Mouse (Mus musculus): ENCODE results near the gene 2310034G01Rik.
A peak's percentile ranks its signal among the peaks of the same experiment; 100 is the strongest.

The 2310034G01Rik gene

GRCm38 (mm10) chr19:46314872-46315742, 35.0 kb downstream of the 2310034G01Rik start:
- peak; percentile 58 to 63 for DNase-seq (ENCODE audit: low spot score in 2 of 2)

GRCm38 (mm10) chr19:46314151-46314601, 35.9 kb downstream of the 2310034G01Rik start:
- peak in 1 of 2 experiments; percentile 30 for DNase-seq (ENCODE audit: low spot score in 2 of 2)

- peak in 1 of 2 experiments; percentile 1 for DNase-seq (ENCODE audit: low spot score in 2 of 2)
Measured at GRCm38 (mm10) chr19:46313591-46313990, 36.5 kb downstream of the 2310034G01Rik start.

GRCm38 (mm10) chr19:46313116-46313515, 37.0 kb downstream of the 2310034G01Rik start:
- DNase-seq (ENCODE audit: low spot score in 2 of 2) = no peak

- peak in 1 of 2 experiments; percentile 2 for DNase-seq (ENCODE audit: low spot score in 2 of 2)
Measured at GRCm38 (mm10) chr19:46312566-46312965, 37.5 kb downstream of the 2310034G01Rik start.

GRCm38 (mm10) chr19:46311341-46311740, 38.8 kb downstream of the 2310034G01Rik start:
- no peak for DNase-seq (ENCODE audit: low spot score in 2 of 2)

- no peak for DNase-seq (ENCODE audit: low spot score in 2 of 2)
Measured at GRCm38 (mm10) chr19:46310312-46310865, 39.7 kb downstream of the 2310034G01Rik start.

- no peak for DNase-seq (ENCODE audit: low spot score in 2 of 2)
Measured at GRCm38 (mm10) chr19:46309651-46310305, 40.3 kb downstream of the 2310034G01Rik start.

- DNase-seq (ENCODE audit: low spot score in 2 of 2) = peak; percentile 73 to 82
Measured at GRCm38 (mm10) chr19:46308706-46309435, 41.2 kb downstream of the 2310034G01Rik start.

GRCm38 (mm10) chr19:46308303-46308702, 41.8 kb downstream of the 2310034G01Rik start:
- peak in 1 of 2 experiments; percentile 1 for DNase-seq (ENCODE audit: low spot score in 2 of 2)

- DNase-seq (ENCODE audit: low spot score in 2 of 2) = no peak
Measured at GRCm38 (mm10) chr19:46307781-46308180, 42.3 kb downstream of the 2310034G01Rik start.

- peak in 1 of 2 experiments; percentile 0 for DNase-seq (ENCODE audit: low spot score in 2 of 2)
Measured at GRCm38 (mm10) chr19:46306751-46307289, 43.3 kb downstream of the 2310034G01Rik start.

GRCm38 (mm10) chr19:46306268-46306610, 43.9 kb downstream of the 2310034G01Rik start:
- DNase-seq (ENCODE audit: low spot score in 2 of 2) = no peak

- peak; percentile 93 to 94 for DNase-seq (ENCODE audit: low spot score in 2 of 2)
Measured at GRCm38 (mm10) chr19:46305432-46306267, 44.5 kb downstream of the 2310034G01Rik start.

GRCm38 (mm10) chr19:46304908-46305333, 45.2 kb downstream of the 2310034G01Rik start:
- DNase-seq (ENCODE audit: low spot score in 2 of 2) = no peak

GRCm38 (mm10) chr19:46304216-46304841, 45.8 kb downstream of the 2310034G01Rik start, which contains the start of gene Nfkb2:
Gene Nfkb2 (plus strand): TSS chr19:46304320.
- peak; percentile 99 to 100 for DNase-seq (ENCODE audit: low spot score in 2 of 2)

GRCm38 (mm10) chr19:46303251-46304215, 46.6 kb downstream of the 2310034G01Rik start:
- DNase-seq (ENCODE audit: low spot score in 2 of 2) = no peak

GRCm38 (mm10) chr19:46302551-46302950, 47.6 kb downstream of the 2310034G01Rik start:
- no peak for DNase-seq (ENCODE audit: low spot score in 2 of 2)

Data from natural killer cell, adult 2 months (primary cell).